Mouse (Mus musculus): ENCODE measurements at regions not wholly inside any gene's neighbourhood (a gene's known extent, or its start where the extent isn't known, plus 50 kb on each side); places are given as distances from the start of the nearest gene placed in this dataset.

- TF ChIP-seq CTCF (IDR thresholded peaks at IDR 0.05) (no peak), EP300 (IDR thresholded peaks at IDR 0.05) (no peak)
- no peak for ATAC-seq
- no peak overlapping the region for H3K27ac ChIP-seq (ENCODE audit: low read length)
Observed at GRCm38 (mm10) chr4:83931897-83932654, 406.7 kb downstream of the Ccdc171 start.

GRCm38 (mm10) chr4:83941693-83942092, 416.3 kb downstream of the Ccdc171 start:
- H3K27ac ChIP-seq (ENCODE audit: low read length): no peak overlapping the region
- H3K27me3 ChIP-seq (replicated peaks; ENCODE audit: insufficient read depth, low read length): no peaks in the 10 kb centered on the region
- DNase-seq (ENCODE audit: low spot score) (peak; percentile 12), ATAC-seq (no peak)
- H3K4me2 ChIP-seq (replicated peaks; ENCODE audit: low read depth, low read length): no peak overlapping the region
- no peaks in the 10 kb centered on the region for H3K9me3 ChIP-seq (ENCODE audit: low read length)
- TF ChIP-seq EP300 (IDR thresholded peaks at IDR 0.05) (no peak), CTCF (IDR thresholded peaks at IDR 0.05) (no peak)
- WGBS: 65% methylated on average over 9 of the region's 9 CpGs
- H3K4me3 ChIP-seq (ENCODE audit: low read depth, low read length): no peak overlapping the region
- no peak overlapping the region for H3K9ac ChIP-seq (replicated peaks; ENCODE audit: low read depth)
- no peaks in the 10 kb centered on the region for H3K36me3 ChIP-seq (ENCODE audit: insufficient read depth, low read length)
- H3K4me1 ChIP-seq (ENCODE audit: insufficient read depth, low read depth, low read length): no peaks in the 10 kb centered on the region

More at GRCm38 (mm10) chr4:83931897-83932654, 406.7 kb downstream of the Ccdc171 start:
- Histone ChIP-seq H3K36me3 (ENCODE audit: insufficient read depth, low read length) (no peaks in the 10 kb centered on the region), H3K4me3 (ENCODE audit: low read depth, low read length) (no peak overlapping the region), H3K4me2 (replicated peaks; ENCODE audit: low read depth, low read length) (no peak overlapping the region), H3K9ac (replicated peaks; ENCODE audit: low read depth) (no peak overlapping the region), H3K4me1 (ENCODE audit: insufficient read depth, low read depth, low read length) (no peaks in the 10 kb centered on the region), H3K9me3 (ENCODE audit: low read length) (no peaks in the 10 kb centered on the region), H3K27me3 (replicated peaks; ENCODE audit: insufficient read depth, low read length) (no peaks in the 10 kb centered on the region)
- 46% methylated on average over 8 of the region's 8 CpGs for WGBS
- DNase-seq (ENCODE audit: low spot score): no peak

GRCm38 (mm10) chr4:83949612-83950011, 424.3 kb downstream of the Ccdc171 start:
- H3K9ac ChIP-seq (replicated peaks; ENCODE audit: low read depth): no peak overlapping the region
- TF ChIP-seq CTCF (IDR thresholded peaks at IDR 0.05) (no peak), EP300 (IDR thresholded peaks at IDR 0.05) (no peak)
- no peaks in the 10 kb centered on the region for H3K4me1 ChIP-seq (ENCODE audit: insufficient read depth, low read depth, low read length)
- no peaks in the 10 kb centered on the region for H3K9me3 ChIP-seq (ENCODE audit: low read length)
- no peaks in the 10 kb centered on the region for H3K36me3 ChIP-seq (ENCODE audit: insufficient read depth, low read length)
- 85% methylated on average over 2 of the region's 2 CpGs for WGBS
- no peak overlapping the region for H3K4me2 ChIP-seq (replicated peaks; ENCODE audit: low read depth, low read length)
- no peak overlapping the region for H3K4me3 ChIP-seq (ENCODE audit: low read depth, low read length)
- no peak for DNase-seq (ENCODE audit: low spot score)
- no peaks in the 10 kb centered on the region for H3K27me3 ChIP-seq (replicated peaks; ENCODE audit: insufficient read depth, low read length)
- ATAC-seq: no peak
- no peak overlapping the region for H3K27ac ChIP-seq (ENCODE audit: low read length)

- H3K9me3 ChIP-seq (ENCODE audit: low read length): no peaks in the 10 kb centered on the region
- no peak overlapping the region for H3K4me3 ChIP-seq (ENCODE audit: low read depth, low read length)
- no peak overlapping the region for H3K27ac ChIP-seq (ENCODE audit: low read length)
- no peaks in the 10 kb centered on the region for H3K36me3 ChIP-seq (ENCODE audit: insufficient read depth, low read length)
- TF ChIP-seq EP300 (IDR thresholded peaks at IDR 0.05) (no peak), CTCF (IDR thresholded peaks at IDR 0.05) (no peak)
- DNase-seq (ENCODE audit: low spot score): peak; percentile 33
- H3K27me3 ChIP-seq (replicated peaks; ENCODE audit: insufficient read depth, low read length): no peaks in the 10 kb centered on the region
- 67% methylated on average over 10 of the region's 10 CpGs for WGBS
- ATAC-seq: peak; percentile 40
- no peak overlapping the region for H3K4me2 ChIP-seq (replicated peaks; ENCODE audit: low read depth, low read length)
- no peaks in the 10 kb centered on the region for H3K4me1 ChIP-seq (ENCODE audit: insufficient read depth, low read depth, low read length)
- H3K9ac ChIP-seq (replicated peaks; ENCODE audit: low read depth): no peak overlapping the region
Observed at GRCm38 (mm10) chr4:83950809-83951409, 425.6 kb downstream of the Ccdc171 start.

DNA sequence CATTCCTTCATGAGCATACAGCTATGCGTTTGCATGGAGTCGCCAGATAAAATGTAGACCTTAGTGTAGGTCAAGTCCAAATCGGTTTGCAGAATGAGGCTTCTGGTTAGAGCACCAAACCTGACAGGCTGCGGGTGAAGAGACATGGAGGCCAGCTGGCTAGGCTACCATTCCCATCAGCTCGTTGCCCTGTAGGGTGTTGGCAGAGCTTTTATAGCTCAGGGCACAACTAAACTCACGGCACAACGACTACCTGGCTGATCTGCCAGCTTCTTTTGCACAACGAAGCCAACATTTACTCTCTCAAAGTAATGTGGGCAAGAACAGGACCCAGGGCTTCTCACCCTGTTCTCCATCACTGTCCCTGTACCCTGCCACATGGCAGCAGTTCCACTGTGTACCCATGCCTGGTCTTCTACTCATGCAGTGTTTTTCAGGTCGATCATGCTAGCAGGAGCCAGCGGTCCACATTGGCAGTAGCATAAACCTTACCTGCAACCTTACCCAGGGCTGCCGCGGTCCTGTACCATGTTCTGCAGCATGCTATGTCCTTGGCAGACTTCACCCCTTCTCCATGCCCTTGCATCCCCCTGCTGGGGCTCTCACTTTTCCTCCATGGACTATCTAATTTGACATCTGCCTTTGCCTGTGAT, 431.0 kb downstream of the Ccdc171 start:
- 83% methylated on average over 12 of the region's 12 CpGs for WGBS
- H3K4me1 ChIP-seq (ENCODE audit: insufficient read depth, low read depth, low read length): no peaks in the 10 kb centered on the region
- no peak for ATAC-seq
- no peak overlapping the region for H3K9ac ChIP-seq (replicated peaks; ENCODE audit: low read depth)
- H3K4me2 ChIP-seq (replicated peaks; ENCODE audit: low read depth, low read length): no peak overlapping the region
- TF ChIP-seq EP300 (IDR thresholded peaks at IDR 0.05): no peak
- TF ChIP-seq CTCF (IDR thresholded peaks at IDR 0.05): no peak
- H3K36me3 ChIP-seq (ENCODE audit: insufficient read depth, low read length): no peaks in the 10 kb centered on the region
- H3K4me3 ChIP-seq (ENCODE audit: low read depth, low read length): no peak overlapping the region
- no peaks in the 10 kb centered on the region for H3K27me3 ChIP-seq (replicated peaks; ENCODE audit: insufficient read depth, low read length)
- DNase-seq (ENCODE audit: low spot score): no peak
- no peak overlapping the region for H3K27ac ChIP-seq (ENCODE audit: low read length)
- H3K9me3 ChIP-seq (ENCODE audit: low read length): no peaks in the 10 kb centered on the region

DNA sequence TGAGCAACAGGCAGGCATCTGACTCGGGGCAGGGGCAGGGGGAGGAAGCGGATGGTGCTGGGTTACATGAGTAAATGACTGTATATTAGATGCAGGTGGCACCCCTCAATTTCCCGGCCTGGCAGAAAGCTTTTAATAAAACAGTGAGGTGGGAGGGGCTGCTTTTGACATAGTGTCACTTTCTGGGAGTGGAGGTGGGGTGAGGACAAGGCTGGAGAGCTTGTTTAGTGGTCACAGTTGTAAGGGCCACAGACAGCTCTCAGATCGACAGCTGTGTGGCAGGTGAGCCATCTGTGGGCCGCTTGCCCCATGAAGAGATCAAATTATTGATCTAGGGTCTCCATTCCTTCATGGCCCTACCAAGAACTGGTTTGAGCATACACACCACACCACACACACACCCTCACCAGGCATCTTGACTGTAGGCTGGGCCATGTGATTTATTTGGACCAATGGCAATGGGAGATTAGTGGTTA, 431.9 kb downstream of the Ccdc171 start:
- Histone ChIP-seq H3K9me3 (ENCODE audit: low read length) (no peaks in the 10 kb centered on the region), H3K4me1 (ENCODE audit: insufficient read depth, low read depth, low read length) (no peaks in the 10 kb centered on the region), H3K4me3 (ENCODE audit: low read depth, low read length) (no peak overlapping the region), H3K9ac (replicated peaks; ENCODE audit: low read depth) (no peak overlapping the region), H3K27ac (ENCODE audit: low read length) (no peak overlapping the region), H3K4me2 (replicated peaks; ENCODE audit: low read depth, low read length) (no peak overlapping the region), H3K36me3 (ENCODE audit: insufficient read depth, low read length) (no peaks in the 10 kb centered on the region), H3K27me3 (replicated peaks; ENCODE audit: insufficient read depth, low read length) (no peaks in the 10 kb centered on the region)
- 54% methylated on average over 5 of the region's 5 CpGs for WGBS
- ATAC-seq (no peak), DNase-seq (ENCODE audit: low spot score) (no peak)
- TF ChIP-seq EP300 (IDR thresholded peaks at IDR 0.05) (no peak), CTCF (IDR thresholded peaks at IDR 0.05) (no peak)

Data from lung, postnatal 0 days (tissue).